Mouse (Mus musculus): ENCODE measurements around the gene Wnt5b.

- no peak for TF ChIP-seq EP300 (IDR thresholded peaks at IDR 0.05; ENCODE audit: low read depth)
- TF ChIP-seq CTCF (IDR thresholded peaks at IDR 0.05; ENCODE audit: low read depth), result no peak
Measured at GRCm38 (mm10) chr6:119587897-119588296, 43.8 kb upstream of the Wnt5b start.
